Mouse (Mus musculus): ENCODE data around the gene Urm1. TPM values are rescaled to one million over a fixed set of nuclear protein-coding genes. Genes with fewer than 3 reads are reported as not detected.

Urm1 gene
- polyA plus RNA-seq, 1 experiment: 46.5 TPM

DNA sequence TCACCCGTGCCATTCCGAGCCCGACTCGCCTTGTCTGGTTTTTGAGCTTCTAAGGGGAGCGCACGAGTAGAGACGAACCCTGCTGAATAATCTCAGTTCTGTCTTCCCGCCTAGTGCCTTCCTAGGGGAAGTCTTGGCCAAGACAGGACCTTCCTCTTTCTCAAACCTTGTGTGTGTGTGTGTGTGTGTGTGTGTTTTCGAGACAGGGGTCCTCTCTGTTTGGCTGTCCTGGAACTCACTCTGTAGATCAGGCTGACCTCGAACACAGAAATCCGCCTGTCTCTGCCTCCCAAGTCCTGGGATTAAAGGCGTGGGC, 7.8 kb downstream of the Urm1 start:
- DNase-seq (ENCODE audit: low spot score): no peak

DNA sequence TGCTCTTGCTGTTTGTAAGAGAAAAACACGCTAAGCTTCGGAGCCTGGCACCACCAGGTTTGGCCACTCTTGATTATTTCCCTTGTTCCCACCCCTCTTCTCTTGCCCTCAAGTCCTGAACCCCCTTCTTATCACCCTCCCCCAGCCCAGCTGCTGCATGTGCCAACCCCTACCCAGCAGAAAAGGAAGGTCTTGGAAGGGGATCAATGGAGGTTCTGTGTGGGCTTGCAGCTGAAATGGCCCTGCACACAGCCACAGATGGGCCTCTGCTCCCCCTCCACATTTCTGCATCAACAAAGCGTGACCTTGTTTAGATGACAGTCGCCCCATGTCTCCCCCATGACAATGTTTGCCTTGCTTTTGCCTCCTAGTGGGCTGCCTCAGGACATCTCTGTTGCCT, 11.2 kb downstream of the Urm1 start:
- no peak for DNase-seq (ENCODE audit: low spot score)

DNA sequence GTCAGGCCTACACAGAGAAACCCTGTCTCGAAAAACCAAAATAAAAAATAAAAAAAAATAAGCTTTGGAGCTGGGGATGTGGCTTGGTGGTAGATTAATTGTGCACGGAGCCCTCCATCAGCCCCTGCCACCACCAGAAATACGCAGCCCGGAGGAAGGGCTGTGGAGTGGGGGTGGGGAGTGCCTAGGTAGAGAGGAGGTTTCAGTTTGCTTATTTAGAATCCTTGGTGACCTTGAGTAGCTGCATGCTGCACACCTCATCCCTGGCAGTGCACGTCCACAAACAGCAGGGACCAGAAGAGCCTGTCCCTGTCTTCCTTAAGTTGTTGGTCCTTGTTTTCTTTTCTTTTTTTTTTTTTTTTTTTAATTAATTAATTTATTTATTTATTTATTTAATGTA, 13.9 kb downstream of the Urm1 start:
- no peak for DNase-seq (ENCODE audit: low spot score)

DNA sequence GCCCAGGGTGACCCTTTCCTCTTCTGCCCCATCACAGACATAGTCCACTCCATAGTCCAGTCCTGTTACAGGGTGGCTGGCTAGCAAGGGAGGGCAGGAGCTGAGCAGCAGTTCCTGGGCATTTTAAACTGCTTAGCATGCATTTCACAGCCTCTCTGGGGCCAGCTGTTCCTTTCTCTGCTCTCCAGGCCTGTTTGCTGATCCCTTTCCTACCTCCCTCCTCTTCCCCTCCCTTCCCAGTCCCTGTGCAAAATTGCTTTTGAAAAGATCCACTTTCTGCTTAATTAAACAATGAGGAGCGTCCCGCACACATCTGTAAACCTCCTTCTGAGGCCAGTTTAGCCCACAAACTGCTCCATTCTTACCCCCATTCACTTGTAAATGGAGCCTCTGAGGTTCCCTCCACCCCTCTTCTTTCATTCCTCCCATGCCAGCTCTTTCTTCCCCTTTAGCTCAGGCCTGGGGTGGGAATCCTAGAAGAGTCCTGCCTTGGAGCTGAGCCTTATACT, 15.6 kb downstream of the Urm1 start:
- no peak for DNase-seq (ENCODE audit: low spot score)

DNA sequence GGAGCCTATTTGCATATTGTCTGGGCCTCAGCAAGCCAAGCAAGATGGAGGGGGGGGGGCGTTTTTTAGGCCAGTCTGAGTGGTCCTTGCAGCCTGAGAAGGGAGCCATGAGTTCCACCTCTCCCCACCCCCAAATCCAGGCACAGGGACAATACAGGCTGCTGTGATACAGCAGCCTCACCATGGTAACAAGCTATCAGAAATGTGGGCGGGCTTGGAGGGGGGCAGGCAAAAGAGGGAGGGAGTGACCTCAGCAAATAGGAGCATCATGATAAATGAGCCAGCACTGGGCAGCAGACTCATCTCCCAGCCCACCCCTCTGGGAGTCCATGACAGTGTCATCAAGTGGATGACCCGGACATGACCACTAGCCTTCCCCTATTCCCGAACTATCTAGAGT, 19.6 kb downstream of the Urm1 start:
- DNase-seq (ENCODE audit: low spot score): no peak

DNA sequence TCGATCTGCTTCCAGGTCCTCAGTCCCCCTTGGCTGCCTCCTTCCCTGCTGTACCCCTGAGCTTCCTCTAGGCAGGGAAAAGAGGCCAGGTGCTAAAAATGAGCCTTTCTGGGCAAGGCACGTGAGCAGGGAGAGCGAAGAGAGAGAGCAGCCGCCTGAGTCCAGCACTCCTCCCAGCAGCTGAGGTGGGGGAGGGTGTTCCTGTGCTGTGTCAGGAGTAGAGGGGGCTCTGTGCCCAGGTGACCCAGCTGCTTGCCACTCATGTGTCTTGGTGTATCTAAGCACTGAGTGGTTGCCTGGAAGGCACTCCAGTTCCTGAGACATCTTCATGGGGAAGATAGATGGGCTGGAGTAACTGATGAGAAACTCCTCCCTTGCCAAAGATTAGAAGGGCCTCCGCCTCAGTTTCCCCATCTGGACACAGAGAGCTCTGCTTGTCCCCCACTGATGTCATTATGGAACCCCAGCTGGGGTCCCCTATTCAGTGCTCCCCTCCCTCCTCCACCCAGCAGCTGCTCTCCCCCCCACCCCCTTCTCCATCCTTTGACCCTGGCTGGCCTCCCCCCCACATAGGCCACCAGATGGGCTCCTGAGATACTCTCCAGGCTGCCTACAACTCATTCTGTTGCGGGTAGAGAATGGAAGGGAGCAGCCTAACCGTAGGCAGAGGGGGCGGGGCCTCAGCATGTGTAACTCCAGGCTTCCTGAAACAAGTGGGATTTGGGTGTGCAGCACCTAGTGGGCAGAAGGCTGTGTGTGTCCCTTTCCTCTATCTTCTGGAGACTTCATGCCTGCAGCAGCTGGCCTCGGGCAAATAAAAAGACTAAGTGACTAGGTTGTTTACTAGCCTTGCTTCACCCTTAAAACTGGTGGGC, 23.6 kb downstream of the Urm1 start:
- no peak for DNase-seq (ENCODE audit: low spot score)

DNA sequence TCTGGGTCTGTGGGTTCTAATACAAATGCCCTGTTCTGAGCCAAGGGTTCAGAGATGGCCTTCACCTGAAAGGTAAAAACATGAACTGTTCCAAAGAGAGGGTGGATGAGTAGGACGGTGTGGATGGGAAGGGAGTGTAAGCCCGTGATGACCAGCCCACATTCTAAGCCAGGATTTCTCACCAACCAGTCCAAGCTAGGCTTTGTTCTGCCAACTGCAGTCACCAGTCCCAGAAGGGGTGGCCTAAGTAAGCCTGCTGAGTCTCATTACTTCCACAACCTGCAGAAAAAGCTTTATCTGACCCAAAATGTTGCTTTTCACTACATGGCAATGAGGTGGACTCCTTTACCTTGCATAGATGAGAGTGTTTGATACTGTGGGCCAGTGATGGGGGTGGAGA, 24.2 kb downstream of the Urm1 start:
- no peak for DNase-seq (ENCODE audit: low spot score)

DNA sequence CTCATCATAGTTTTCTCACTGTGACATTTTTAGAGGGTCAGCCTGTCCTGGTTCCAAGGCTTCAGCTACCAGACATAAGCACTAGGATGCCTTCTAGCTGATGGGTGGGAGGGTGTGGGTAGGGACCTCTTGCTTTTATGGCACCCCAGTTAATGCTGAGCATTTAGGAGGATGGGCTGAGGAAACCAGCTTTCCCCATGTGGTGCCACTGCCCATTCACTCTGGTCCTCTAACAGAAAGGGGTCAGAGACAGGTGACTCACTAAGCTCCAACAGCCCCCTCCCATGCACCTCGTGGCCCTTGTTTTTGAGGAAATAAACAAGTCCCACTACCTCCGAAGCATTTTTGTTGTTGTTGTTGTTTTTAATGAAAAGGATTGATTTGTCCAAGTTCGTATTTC, 24.8 kb downstream of the Urm1 start:
- no peak for DNase-seq (ENCODE audit: low spot score)

DNA sequence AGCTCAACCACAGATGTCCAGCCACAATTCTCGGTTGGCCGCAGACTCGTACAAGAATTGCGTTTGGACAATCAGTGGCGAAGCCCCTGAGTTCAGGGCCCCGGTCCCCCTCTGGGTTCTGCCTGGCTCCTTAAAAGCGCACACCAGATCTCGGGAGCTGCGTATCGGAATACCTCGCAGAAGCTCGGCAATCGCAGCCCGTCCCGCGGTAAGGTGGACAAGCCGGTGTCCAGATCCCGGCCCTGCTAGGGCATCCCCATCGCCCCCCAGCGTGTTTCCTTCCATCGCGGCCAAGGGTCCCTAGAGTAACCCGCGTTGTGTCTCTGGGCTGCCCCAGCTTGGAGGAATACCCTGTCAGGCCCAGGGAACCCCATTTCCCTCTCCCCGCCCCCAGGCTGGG, 25.8 kb downstream of the Urm1 start:
- DNase-seq (ENCODE audit: low spot score): no peak

DNA sequence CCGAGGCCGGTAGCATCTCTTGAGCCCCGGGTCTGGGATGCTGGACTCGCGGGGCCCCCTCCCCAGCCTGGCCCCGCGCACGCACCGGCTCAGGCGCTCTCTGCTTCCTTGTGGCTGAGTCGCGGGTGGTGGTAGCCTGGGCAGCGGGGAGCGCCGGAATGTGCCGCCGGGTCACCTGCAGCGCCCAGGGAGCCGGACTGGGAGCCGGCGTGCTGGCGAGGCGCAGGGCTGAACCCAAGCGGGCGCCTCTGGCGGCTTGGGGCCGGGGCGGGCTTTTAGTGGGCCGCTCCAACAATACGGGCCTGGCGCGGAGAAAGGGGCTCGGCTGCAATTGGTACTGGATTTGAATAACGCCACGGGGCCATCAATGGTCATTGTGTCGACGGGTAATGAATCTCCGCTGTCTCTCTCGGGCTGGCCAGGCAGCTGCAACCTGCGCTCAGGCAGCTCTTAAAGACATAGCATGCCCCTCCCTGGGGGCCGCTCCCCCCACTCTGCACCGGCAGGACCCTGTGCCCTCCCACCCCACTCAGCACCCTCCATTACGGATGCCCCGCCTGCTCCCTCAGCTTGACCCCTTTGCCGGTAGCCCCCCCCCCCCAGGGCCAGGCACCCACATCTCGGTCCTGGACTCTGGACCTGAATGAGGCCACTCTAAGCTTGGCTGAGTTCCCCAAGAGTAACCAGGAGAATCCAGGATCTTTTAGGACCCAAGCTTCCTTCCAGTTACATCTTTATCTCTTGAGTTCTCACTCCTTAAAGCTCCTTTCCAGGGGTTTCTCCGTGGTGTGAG, 26.4 kb downstream of the Urm1 start:
- no peak for DNase-seq (ENCODE audit: low spot score)

DNA sequence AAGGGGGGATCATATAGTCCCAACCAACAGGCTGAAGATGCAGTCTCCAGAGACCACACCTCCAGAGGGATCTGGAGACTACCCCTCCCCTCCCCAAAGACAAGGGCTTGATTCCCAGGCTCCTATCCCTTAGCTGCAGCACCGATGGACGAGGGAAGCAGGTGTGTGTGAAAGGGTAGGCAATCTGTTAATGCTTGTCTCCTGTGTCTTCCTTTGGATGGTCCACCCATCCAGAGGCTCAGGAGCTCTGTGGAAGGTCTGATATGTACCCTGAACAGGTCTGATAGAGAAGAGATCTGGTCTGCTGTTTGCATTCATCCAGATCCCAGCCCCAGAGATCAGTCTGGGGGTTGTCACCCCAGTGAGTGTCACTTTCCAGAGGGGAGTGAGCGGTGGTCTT, 27.0 kb downstream of the Urm1 start:
- DNase-seq (ENCODE audit: low spot score): no peak

DNA sequence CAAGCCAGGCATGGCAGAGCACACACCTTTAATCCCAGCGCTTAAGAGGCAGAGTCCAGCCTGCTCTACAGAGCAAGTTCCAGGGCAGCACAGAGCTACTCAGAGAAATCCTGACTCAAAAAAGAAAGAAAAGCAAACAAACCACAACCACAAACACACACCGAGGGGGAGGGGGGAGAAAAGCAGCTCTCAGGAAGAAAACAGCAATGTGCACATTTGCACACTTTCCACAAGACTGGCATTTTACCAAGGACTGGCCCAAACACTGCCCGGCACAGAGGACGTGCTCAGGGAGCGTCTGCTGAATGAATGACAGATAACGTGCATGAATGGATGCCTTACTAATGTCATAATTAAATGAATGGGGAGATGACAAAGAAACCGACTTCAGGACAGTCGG, 29.2 kb downstream of the Urm1 start:
- DNase-seq (ENCODE audit: low spot score): no peak

DNA sequence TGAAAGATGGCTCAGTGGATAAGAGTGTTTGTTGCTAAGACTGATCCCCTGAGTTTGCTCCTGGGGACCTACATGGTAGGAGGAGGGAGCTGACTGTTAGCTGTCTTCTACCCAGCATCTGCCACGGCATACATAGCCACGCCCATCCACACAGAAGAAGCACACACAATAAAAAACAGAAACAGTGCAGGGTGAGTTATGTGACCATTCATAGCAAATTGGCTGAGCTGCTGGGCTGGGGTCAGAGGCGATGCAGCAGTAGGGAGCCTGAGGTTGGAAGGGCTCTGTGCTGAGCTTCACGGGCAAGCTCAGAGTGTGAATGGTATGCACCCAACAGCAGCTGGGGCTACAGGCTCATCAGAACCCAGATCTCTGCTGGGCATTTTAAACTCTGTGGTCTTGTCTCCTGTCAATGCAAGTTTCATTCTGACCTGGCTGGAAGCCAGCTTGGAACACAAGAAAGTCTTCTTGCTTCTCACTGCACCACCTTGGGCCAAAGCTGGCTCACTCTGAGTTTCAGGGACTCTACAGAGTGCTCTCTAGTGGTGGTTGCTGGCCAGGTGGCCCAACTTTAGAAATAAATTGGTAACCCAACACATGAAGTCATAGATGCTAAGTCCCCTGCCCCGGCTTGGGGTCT, 30.1 kb downstream of the Urm1 start:
- DNase-seq (ENCODE audit: low spot score): no peak

DNA sequence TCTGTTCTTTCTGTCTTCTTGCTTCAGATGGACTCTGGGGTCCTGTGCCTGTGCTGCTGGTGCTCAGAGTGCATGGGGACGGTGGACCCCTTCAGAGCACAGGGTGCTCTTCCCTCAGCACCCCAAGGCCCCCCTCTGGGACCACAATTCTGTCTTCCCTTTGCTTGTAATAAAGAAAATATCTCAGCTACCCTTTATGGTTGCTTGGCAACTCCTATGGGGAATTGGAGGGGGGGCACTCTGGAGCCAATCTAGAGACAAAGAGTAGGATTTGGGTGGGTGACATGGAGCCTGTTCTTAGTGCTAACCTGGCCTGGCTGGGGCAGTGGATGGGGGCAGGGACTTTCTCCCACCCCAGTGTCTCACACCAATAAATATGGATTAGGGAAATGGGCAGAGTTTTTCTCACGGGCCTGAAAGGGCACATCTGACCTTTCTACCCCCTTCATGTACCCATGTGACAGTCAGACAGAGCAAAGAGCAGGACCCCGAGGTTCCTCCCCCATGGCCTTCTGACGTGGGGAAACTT, 33.1 kb downstream of the Urm1 start:
- no peak for DNase-seq (ENCODE audit: low spot score)

DNA sequence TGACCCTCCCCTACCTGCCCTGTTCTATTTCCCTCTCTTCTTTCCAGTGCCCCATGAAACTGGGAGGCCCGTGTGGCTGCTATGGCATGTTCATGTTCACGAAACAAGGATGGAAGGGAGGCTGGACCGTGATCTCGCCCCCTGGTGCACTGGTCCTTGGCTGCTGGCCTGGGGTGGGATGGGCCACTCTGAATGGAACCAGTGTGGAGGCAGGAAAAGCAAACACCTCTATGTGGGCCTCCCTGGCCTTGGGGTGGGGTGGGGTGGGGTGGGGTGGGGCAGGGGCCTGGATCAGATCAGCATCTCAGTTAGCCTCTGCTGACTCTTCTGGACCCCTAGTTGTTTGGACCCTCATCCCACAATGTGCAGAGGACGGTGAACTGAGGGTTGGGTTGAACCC, 33.9 kb downstream of the Urm1 start:
- DNase-seq (ENCODE audit: low spot score): no peak

DNA sequence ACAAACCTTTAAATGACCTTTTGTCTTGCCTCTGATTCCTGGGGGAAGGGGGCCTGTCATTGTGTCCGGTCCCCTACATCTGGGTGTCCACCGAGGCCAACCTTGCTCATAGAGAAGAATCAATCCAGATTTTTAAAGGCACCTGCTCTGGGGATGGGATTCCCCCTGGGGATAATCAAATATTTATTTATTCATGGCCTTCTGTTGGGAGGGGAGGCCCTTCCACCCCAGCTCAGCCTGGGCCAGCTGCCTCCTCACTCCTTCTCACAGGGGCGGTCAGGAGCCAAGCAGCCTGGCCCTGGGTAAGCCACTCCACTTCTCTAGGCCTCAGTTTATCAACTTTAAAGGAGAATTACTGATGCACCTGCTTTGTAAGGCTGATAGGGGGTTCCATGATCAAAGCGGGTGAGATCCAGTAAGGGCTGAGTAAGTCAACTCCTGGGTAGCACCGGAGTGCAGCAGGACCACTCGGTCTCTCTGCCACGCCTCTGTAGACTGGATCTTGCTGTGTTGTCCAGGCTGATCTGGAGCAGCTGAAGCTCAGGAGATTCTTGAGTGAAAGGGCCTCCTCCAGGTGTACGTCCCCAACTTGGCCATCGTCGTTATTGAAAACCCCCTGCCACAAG, 35.8 kb downstream of the Urm1 start:
- DNase-seq (ENCODE audit: low spot score): no peak

DNA sequence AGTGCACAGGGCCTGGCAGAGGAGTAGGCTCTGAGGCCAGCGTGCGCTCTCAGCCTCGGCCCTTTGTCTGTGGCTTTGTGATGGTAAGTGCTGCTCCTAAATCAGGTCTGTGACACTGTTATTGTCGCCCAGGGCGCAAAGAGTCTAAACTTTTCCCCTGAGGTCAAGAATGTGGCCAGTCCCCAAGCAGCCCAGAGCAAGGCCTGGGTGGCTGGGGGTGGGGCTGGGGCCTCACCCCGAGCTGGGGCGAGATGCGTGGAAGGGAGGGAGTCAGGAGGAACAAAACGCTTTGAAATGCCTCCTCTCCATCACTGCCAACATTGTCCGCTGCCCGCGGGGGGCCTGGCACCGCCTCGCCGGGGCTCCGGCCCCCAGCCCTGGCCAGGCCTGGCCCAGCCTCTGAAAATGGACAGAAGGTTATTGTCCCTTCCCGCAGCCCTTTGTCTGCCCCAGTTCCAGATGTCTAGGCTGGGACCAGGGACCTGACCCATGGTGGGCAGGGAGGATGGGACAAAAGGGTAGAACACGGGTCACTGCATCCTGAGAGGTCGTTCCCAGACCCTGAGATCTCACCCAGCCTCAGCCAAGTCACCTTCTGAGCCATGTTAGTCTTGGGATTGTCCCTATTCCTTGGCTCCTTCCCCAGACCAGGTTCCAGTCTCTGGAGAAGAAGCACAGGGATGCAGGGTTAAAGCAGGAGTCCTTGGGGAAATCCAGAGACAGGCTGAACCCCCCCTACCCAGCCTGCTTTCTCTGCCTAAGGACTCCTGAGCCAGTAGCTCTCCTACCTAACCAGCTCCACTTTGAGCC, 36.8 kb downstream of the Urm1 start:
- no peak for DNase-seq (ENCODE audit: low spot score)

DNA sequence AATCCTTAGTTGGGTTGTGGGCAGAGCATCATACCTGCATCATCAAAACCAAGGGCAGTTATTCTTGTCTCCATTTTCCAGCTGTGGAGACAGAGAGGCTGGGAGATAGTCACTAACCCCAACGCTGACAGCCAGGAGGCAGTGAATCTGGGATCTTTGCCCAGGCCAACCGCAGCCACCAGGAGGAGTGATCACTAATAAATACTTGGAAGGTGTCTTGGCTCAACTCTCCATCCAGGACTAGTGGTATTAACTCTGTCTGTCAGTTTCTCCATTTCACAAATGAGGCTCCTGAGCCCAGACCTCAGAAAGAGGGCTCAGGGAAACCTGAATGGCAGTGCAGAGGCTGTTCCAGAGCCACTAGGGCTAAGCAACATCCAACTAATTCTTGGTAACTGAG, 37.5 kb downstream of the Urm1 start:
- DNase-seq (ENCODE audit: low spot score): no peak

DNA sequence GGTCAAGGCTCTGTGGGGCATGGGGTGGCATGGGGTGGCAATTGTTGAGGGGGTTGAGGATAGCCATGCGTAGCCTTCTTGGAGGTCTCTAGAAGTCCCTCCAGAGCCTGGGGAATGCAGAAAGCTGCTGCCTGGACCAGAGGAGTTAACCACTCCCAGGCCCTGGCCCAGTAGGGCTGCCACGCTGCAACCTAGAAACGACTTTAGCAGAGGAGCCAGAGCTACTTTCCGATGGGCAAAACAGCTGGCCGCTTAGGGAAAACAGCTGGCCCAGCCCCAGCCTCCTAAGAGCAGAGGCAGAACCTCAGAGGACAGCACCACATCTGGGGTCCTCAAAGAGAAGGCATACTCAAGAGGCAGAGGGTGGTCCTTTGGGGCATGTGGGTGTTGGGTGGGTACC, 38.1 kb downstream of the Urm1 start:
- no peak for DNase-seq (ENCODE audit: low spot score)

DNA sequence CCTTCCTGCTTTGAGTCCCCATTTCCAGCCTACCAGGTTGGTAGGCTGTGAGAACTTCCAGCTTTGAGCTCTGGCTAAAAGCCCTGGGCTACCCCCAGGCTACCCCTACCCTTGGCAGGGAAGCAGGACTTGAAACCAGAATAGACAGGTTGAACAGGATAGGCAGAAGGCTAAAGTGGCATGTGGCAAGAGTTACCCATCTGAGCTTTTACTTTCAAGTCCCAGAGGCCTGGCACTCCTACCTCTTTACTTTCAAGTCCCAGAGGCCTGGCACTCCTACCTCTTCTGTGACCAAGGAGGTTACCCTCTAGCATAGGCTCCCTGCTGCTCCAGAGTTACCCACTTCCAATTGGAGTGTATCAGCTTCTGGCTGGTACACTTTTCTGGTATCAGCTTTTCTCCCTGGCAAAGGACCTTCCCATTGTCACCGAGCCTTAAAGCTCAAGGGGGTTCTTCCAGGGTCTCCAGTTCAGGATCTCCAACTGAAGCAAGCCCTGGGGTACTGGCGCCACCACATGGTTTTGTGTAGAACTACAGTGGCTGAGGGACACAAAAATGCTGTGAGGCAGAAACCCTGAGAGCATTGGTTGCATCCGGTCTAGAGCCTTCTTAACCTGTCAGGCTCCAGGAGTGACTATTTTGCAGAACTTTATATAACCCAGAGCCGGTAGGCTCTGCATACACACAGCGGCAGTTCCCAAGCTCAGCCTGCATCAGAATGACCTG, 39.0 kb downstream of the Urm1 start:
- DNase-seq (ENCODE audit: low spot score): no peak

Data from urinary bladder, adult 2 months (tissue).